Mouse (Mus musculus) embryo, embryonic 10 days (tissue): ENCODE measurements around the gene Togaram2.
"Not testable (repeated sequence)": the region's sequence is repeated elsewhere in the genome, so short reads cannot be mapped to it uniquely, and the experiment has no call there.

Source experiments
- DNase-seq: peaks from one replicate; pipeline ENCODE4 v3.0.0-alpha.2; 2015; ENCODE audit warnings: low spot score

Togaram2 gene

GRCm38 (mm10) chr17:71673092-71673491, at the start of gene Togaram2:
TSS of gene Togaram2 (plus strand) at chr17:71673261.
- no peak for DNase-seq

GRCm38 (mm10) chr17:71631806-71632205, 41.3 kb upstream of the Togaram2 start:
- no peak for DNase-seq

- DNase-seq = no peak
Observed at GRCm38 (mm10) chr17:71633350-71633749, 39.7 kb upstream of the Togaram2 start.

- DNase-seq = no peak
Observed at GRCm38 (mm10) chr17:71636786-71637185, 36.3 kb upstream of the Togaram2 start.

- no peak for DNase-seq
Observed at GRCm38 (mm10) chr17:71637750-71638265, 35.3 kb upstream of the Togaram2 start.

GRCm38 (mm10) chr17:71639056-71639455, 34.0 kb upstream of the Togaram2 start:
- not testable (repeated sequence) for DNase-seq

GRCm38 (mm10) chr17:71640421-71641085, 32.5 kb upstream of the Togaram2 start:
- no peak for DNase-seq

GRCm38 (mm10) chr17:71642190-71642589, 30.9 kb upstream of the Togaram2 start:
- no peak for DNase-seq

- DNase-seq = no peak
Observed at GRCm38 (mm10) chr17:71650011-71650410, 23.1 kb upstream of the Togaram2 start.

- DNase-seq = no peak
Observed at GRCm38 (mm10) chr17:71652495-71652894, 20.6 kb upstream of the Togaram2 start.

GRCm38 (mm10) chr17:71652934-71653333, 20.1 kb upstream of the Togaram2 start:
- DNase-seq = no peak

GRCm38 (mm10) chr17:71657521-71657920, 15.5 kb upstream of the Togaram2 start:
- no peak for DNase-seq

GRCm38 (mm10) chr17:71658666-71659065, 14.4 kb upstream of the Togaram2 start:
- DNase-seq = no peak

GRCm38 (mm10) chr17:71660390-71660789, 12.7 kb upstream of the Togaram2 start:
- no peak for DNase-seq

GRCm38 (mm10) chr17:71662751-71663250, 10.3 kb upstream of the Togaram2 start:
- peak; percentile 91 for DNase-seq

- no peak for DNase-seq
Observed at GRCm38 (mm10) chr17:71663491-71663890, 9.6 kb upstream of the Togaram2 start.

- DNase-seq = no peak
Observed at GRCm38 (mm10) chr17:71664172-71664571, 8.9 kb upstream of the Togaram2 start.

- no peak for DNase-seq
Observed at GRCm38 (mm10) chr17:71665201-71665600, 7.9 kb upstream of the Togaram2 start.

- DNase-seq = no peak
Observed at GRCm38 (mm10) chr17:71669511-71669910, 3.5 kb upstream of the Togaram2 start.

- DNase-seq = peak; percentile 69
Observed at GRCm38 (mm10) chr17:71671840-71672546, 1.1 kb upstream of the Togaram2 start.

- DNase-seq = no peak
Observed at GRCm38 (mm10) chr17:71673936-71674335, 875 bp downstream of the Togaram2 start.

GRCm38 (mm10) chr17:71674886-71675285, 1.8 kb downstream of the Togaram2 start:
- no peak for DNase-seq

GRCm38 (mm10) chr17:71681666-71682065, 8.6 kb downstream of the Togaram2 start:
- no peak for DNase-seq
